Mouse (Mus musculus): ENCODE results near the gene Bud23.

Gene Bud23

GRCm38 (mm10) chr5:135023344-135024173, 41.2 kb downstream of the Bud23 start, which contains the start of gene Stx1a:
Stx1a (plus strand) TSS chr5:135023482.
- peak; percentile 37 for DNase-seq (ENCODE audit: low spot score)

GRCm38 (mm10) chr5:135021814-135022213, 42.9 kb downstream of the Bud23 start:
- no peak for DNase-seq (ENCODE audit: low spot score)

- no peak for DNase-seq (ENCODE audit: low spot score)
Measured at GRCm38 (mm10) chr5:135016224-135016759, 48.5 kb downstream of the Bud23 start.

GRCm38 (mm10) chr5:135015497-135015896, 49.3 kb downstream of the Bud23 start:
- peak; percentile 71 for DNase-seq (ENCODE audit: low spot score)

- peak; percentile 71 for DNase-seq (ENCODE audit: low spot score)
Measured at GRCm38 (mm10) chr5:135012671-135013441, 51.9 kb downstream of the Bud23 start.

- no peak for DNase-seq (ENCODE audit: low spot score)
Measured at GRCm38 (mm10) chr5:135011809-135012613, 52.7 kb downstream of the Bud23 start.

GRCm38 (mm10) chr5:135010841-135011743, 53.7 kb downstream of the Bud23 start:
- no peak for DNase-seq (ENCODE audit: low spot score)

GRCm38 (mm10) chr5:135010320-135010709, 54.4 kb downstream of the Bud23 start:
- DNase-seq (ENCODE audit: low spot score) = no peak

GRCm38 (mm10) chr5:135009590-135010319, 55.0 kb downstream of the Bud23 start:
- DNase-seq (ENCODE audit: low spot score) = peak; percentile 86

GRCm38 (mm10) chr5:135008671-135009589, 55.8 kb downstream of the Bud23 start, which contains the start of gene Abhd11:
Abhd11 (plus strand) TSS chr5:135009152.
- peak; percentile 98 for DNase-seq (ENCODE audit: low spot score)

- no peak for DNase-seq (ENCODE audit: low spot score)
Measured at GRCm38 (mm10) chr5:135007802-135008571, 56.8 kb downstream of the Bud23 start.
